Mouse (Mus musculus): Measurements from ENCODE around the gene Atp8a2. TPM values are rescaled to one million over a fixed set of nuclear protein-coding genes. Genes with fewer than 3 reads are reported as not detected.

Atp8a2 gene
- total RNA-seq, 1 experiment = 0.62 TPM

DNA sequence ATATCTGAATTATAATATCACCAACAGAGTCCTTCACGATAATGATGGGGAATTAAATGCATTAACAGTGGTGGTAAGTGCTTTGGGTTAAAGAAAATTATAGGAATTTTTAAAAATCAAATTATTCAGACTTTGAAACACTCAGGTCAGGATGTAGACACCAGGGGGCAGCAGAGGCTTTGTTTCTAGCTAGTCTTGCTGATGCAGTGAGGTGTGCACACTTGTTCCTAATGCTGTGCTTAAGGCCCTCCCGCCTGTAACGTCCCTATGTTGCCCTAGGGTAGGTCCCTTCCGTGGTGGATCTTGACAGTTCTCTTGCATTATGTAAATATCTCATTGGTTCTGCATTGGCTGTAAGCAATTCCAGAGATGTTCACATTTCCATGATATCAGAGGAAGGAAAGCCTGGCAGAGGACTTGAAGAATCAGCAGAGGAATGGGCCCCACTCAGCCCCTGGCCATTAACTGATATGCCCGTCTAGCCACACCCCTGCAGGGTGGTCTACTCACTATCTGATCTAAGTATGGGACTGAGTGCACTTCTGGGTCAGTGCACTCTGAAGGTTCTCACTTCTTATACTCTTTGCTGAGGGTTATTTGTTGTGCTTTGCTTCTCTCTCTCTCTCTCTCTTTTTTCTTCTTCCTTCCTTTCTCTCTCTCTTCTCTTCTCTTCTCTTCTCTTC lies 591.2 kb downstream of the Atp8a2 start:
- DNase-seq (ENCODE audit: low read depth, low spot score) = no peak
- Histone ChIP-seq H3K4me1 (ENCODE audit: control insufficient read depth in 2 of 2, insufficient read depth in 2 of 2, low read length in 2 of 2, poor library complexity in 1 of 2) (0 out of 4 replicates have a peak, but pooled peaks cover 0 to 1% of the 10 kb centered on the region in 2 experiments), H3K9ac (ENCODE audit: insufficient read depth, low read depth, low read length, poor library complexity, severe bottlenecking) (no peak overlapping the region), H3K9me3 (ENCODE audit: control insufficient read depth, insufficient read depth, low read depth, low read length) (no peaks in the 10 kb centered on the region), H3K4me3 (ENCODE audit: insufficient read depth in 1 of 2, low read depth in 1 of 2, low read length in 2 of 2, poor library complexity in 1 of 2, severe bottlenecking in 1 of 2) (no peak overlapping the region), H3K27ac (ENCODE audit: insufficient read depth, low read depth, low read length, poor library complexity, severe bottlenecking) (no peak overlapping the region), H3K36me3 (ENCODE audit: control insufficient read depth, insufficient read depth, low read length, poor library complexity, severe bottlenecking) (no peaks in the 10 kb centered on the region)
- TF ChIP-seq HCFC1 (IDR thresholded peaks at IDR 0.05; ENCODE audit: borderline replicate concordance, insufficient read depth, low read length) (no peak), ZC3H11A (IDR thresholded peaks at IDR 0.05; ENCODE audit: borderline replicate concordance, low read depth, low read length) (peak; percentile 91)
- in situ Hi-C loops (cut with MboI; ENCODE audit: low sequenced_read_pairs in 2 of 2, unreplicated experiment in 2 of 2) = loop anchor here (5.0 to 10.0 kb wide), 3 partner anchors 339 to 419 kb away; no protein-coding TSS in a partner anchor

DNA sequence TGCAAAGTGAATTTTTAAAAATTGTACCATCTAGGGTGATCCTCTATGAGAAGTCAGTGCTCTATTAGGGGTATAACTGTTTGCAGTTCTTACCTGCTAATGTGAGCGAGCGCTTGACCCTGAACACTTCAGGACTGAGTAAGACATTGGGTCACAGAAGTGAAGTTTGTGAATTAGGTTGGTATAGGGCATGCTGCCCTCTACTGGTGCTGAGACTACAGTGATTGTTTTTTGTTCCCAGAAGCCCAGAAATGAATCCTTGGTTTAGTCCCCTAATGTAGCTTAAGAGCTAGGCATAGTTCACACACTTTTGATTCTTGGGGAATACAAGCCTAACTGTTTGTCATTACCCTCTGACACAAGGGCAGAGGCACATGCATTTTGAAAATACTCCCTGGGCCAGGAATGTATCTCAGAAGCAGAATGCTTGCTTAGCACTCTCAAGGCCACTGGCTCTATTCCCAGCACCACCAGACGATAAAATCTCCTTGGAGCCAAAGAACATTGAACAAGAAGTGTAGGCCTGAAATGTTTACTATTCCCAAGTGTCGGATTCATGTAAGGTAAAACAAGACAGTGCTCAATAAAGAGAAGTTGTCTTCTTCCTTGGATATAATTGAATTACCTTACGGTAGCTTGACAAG lies 592.9 kb downstream of the Atp8a2 start:
- no peak overlapping the region for H3K4me3 ChIP-seq (ENCODE audit: insufficient read depth in 1 of 2, low read depth in 1 of 2, low read length in 2 of 2, poor library complexity in 1 of 2, severe bottlenecking in 1 of 2)
- no peak overlapping the region for H3K27ac ChIP-seq (ENCODE audit: insufficient read depth, low read depth, low read length, poor library complexity, severe bottlenecking)
- DNase-seq (ENCODE audit: low read depth, low spot score) = no peak
- TF ChIP-seq CHD2 (IDR thresholded peaks at IDR 0.05; ENCODE audit: low read depth, low read length) (no peak), ZC3H11A (IDR thresholded peaks at IDR 0.05; ENCODE audit: borderline replicate concordance, low read depth, low read length) (peak; percentile 46; the same call in 1 of the 2 replicates)
- no peaks in the 10 kb centered on the region for H3K9me3 ChIP-seq (ENCODE audit: control insufficient read depth, insufficient read depth, low read depth, low read length)
- H3K9ac ChIP-seq (ENCODE audit: insufficient read depth, low read depth, low read length, poor library complexity, severe bottlenecking) = no peak overlapping the region
- in situ Hi-C loops (cut with MboI; ENCODE audit: low sequenced_read_pairs in 2 of 2, unreplicated experiment in 2 of 2) = loop anchor here (10.0 kb wide), 2 partner anchors 341 to 421 kb away; no protein-coding TSS in a partner anchor
- no peaks in the 10 kb centered on the region for H3K36me3 ChIP-seq (ENCODE audit: control insufficient read depth, insufficient read depth, low read length, poor library complexity, severe bottlenecking)
- no peaks in the 10 kb centered on the region for H3K4me1 ChIP-seq (ENCODE audit: control insufficient read depth in 2 of 2, insufficient read depth in 2 of 2, low read length in 2 of 2, poor library complexity in 1 of 2)

DNA sequence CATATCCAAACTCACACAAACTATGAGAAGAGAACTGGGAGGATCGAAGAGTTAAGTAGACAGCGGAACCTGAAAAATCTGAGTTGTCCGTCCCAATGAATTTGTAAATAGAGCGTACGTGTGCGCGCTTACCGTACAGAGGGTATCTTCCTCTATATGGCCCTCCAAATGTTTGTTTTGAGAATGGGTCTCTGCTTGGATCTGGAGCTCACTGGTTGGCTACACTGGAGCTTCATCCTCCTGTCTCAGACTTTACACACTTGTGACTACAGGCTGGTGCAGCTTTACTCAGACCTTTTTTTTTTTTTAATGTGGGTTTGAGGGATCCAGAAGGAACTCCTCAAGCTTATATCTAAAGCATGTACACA lies 598.7 kb downstream of the Atp8a2 start:
- no peak overlapping the region for H3K27ac ChIP-seq (ENCODE audit: insufficient read depth, low read depth, low read length, poor library complexity, severe bottlenecking)
- H3K4me3 ChIP-seq (ENCODE audit: insufficient read depth in 1 of 2, low read depth in 1 of 2, low read length in 2 of 2, poor library complexity in 1 of 2, severe bottlenecking in 1 of 2) = peak overlapping the region; percentile 89 to 90
- in situ Hi-C loops (cut with MboI; ENCODE audit: low sequenced_read_pairs in 2 of 2, unreplicated experiment in 2 of 2) = no loop called here
- H3K9me3 ChIP-seq (ENCODE audit: control insufficient read depth, insufficient read depth, low read depth, low read length) = no peaks in the 10 kb centered on the region
- no peaks in the 10 kb centered on the region; a peak in 1 of 4 replicates for H3K4me1 ChIP-seq (ENCODE audit: control insufficient read depth in 2 of 2, insufficient read depth in 2 of 2, low read length in 2 of 2, poor library complexity in 1 of 2)
- H3K36me3 ChIP-seq (ENCODE audit: control insufficient read depth, insufficient read depth, low read length, poor library complexity, severe bottlenecking) = no peaks in the 10 kb centered on the region
- no peak for TF ChIP-seq MAFK (IDR thresholded peaks at IDR 0.05; ENCODE audit: insufficient read depth, low read depth, low read length)
- TF ChIP-seq HCFC1 (IDR thresholded peaks at IDR 0.05; ENCODE audit: borderline replicate concordance, insufficient read depth, low read length) = no peak
- no peak for TF ChIP-seq ZC3H11A (IDR thresholded peaks at IDR 0.05; ENCODE audit: borderline replicate concordance, low read depth, low read length)
- H3K9ac ChIP-seq (ENCODE audit: insufficient read depth, low read depth, low read length, poor library complexity, severe bottlenecking) = peak overlapping the region; percentile 77; the same call in 1 of the 2 replicates
- no peak for DNase-seq (ENCODE audit: low read depth, low spot score)

DNA sequence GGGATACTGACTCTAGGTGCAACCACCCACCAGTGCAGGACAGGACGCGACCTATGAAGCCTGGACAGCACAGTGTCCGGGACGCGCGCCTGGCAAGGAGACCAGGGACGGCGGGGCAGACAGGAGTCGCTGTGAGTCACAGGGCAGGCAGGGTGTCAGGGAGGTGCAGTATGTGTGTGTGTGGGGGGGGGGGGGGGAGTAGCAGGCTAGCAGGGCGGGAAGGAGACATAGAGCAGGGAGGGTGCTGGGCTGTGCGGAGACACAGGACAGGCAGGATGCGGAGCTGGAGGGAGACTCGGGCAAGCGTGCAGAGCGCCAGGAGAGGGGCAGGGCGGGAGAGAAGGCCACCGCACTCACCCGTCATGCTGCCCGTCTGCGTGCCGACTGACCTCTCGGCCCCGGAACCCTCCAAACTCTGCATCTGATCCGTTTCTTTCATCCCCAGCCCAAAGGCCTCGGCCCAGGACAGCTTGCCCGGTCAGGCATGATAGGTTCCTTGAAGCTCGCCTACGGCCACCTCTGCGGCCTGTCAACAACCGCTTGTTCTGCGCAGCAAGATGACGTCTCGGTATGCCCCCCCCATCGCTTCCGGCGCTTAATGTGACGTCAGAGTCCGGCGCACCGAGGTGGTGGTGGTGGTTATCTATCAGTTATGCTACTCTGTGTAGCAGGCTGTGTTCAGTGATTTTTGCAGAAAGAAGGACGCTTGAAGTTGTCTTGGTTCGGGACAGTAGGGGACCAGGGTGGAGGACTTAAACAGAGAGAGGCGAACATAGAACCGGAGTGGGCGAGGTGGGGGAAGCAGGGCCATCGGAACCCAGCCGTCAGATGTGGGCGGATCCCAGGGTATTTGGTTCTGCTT lies 599.4 kb downstream of the Atp8a2 start, which contains the start of gene Cdadc1:
Gene Cdadc1, minus strand, starts transcription at position 562 of the 862 bp plus-strand sequence.
- Histone ChIP-seq H3K4me3 (ENCODE audit: insufficient read depth in 1 of 2, low read depth in 1 of 2, low read length in 2 of 2, poor library complexity in 1 of 2, severe bottlenecking in 1 of 2) (peak within 1 kb of the TSS; percentile 89 to 90), H3K9me3 (ENCODE audit: control insufficient read depth, insufficient read depth, low read depth, low read length) (no peaks in the 10 kb centered on the region), H3K36me3 (ENCODE audit: control insufficient read depth, insufficient read depth, low read length, poor library complexity, severe bottlenecking) (no peaks in the 10 kb centered on the region), H3K9ac (ENCODE audit: insufficient read depth, low read depth, low read length, poor library complexity, severe bottlenecking) (peak within 1 kb of the TSS; percentile 85), H3K4me1 (ENCODE audit: control insufficient read depth in 2 of 2, insufficient read depth in 2 of 2, low read length in 2 of 2, poor library complexity in 1 of 2) (no peaks in the 10 kb centered on the region; a peak in 1 of 4 replicates), H3K27ac (ENCODE audit: insufficient read depth, low read depth, low read length, poor library complexity, severe bottlenecking) (no peak within 1 kb of the TSS)
- peak; percentile 86 for DNase-seq (ENCODE audit: low read depth, low spot score)
- in situ Hi-C loops (cut with MboI; ENCODE audit: low sequenced_read_pairs in 2 of 2, unreplicated experiment in 2 of 2) = no loop called here
- TF ChIP-seq HCFC1 (IDR thresholded peaks at IDR 0.05; ENCODE audit: borderline replicate concordance, insufficient read depth, low read length) (peak; percentile 82), MAFK (IDR thresholded peaks at IDR 0.05; ENCODE audit: insufficient read depth, low read depth, low read length) (no peak)
